Comparison of ENCODE assay signal across 16 mouse cellular contexts in genomic region chr4:111444616-111445160, GRCm38 (mm10). TPM values are rescaled to one million over a fixed set of nuclear protein-coding genes. Genes with fewer than 3 reads are reported as not detected.
DNase-seq lines count a peak whose midpoint lies in the region; ATAC-seq lines count a peak whose summit lies in the region.
"Had no signal": no experiment of that assay in that cellular context is flagged by ENCODE, and none has a peak within 500 bp of the region (broad histone marks: within the 10 kb centered on the region; RNA-seq: fewer than 3 reads in every experiment).

No protein-coding gene starts in this region.

- no peak for DNase-seq in forebrain, embryonic 14.5 days (ENCODE audit: low spot score)
- DNase-seq in ovary, postnatal 36 days (ENCODE audit: low spot score), result no peak
- DNase-seq in adrenal gland, postnatal 4 days (ENCODE audit: low spot score in 2 of 2), result no peak
- DNase-seq in layer of hippocampus, adult 9-11 months, result no peak
- no peak for DNase-seq in kidney, postnatal 36 days
- DNase-seq: cerebellum, adult 2 months; heart, adult 18-20 months; lung, postnatal 4 days; right cerebral cortex, postnatal 4 days; thymus, adult 18-20 months had no signal

- no peak overlapping the region for H3K4me2 ChIP-seq in embryonic facial prominence, embryonic 15.5 days (replicated peaks)
- no peak overlapping the region for H3K4me2 ChIP-seq in forebrain, embryonic 14.5 days (ENCODE audit: low read length)
- H3K4me2 ChIP-seq in hindbrain, embryonic 15.5 days, result no peak overlapping the region
- H3K4me2 ChIP-seq in midbrain, embryonic 15.5 days, result no peak overlapping the region
- H3K4me2 ChIP-seq: heart, embryonic 15.5 days had no signal

- H3K9ac ChIP-seq in embryonic facial prominence, embryonic 15.5 days, result no peak overlapping the region
- H3K9ac ChIP-seq in forebrain, embryonic 14.5 days (ENCODE audit: low read length), result no peak overlapping the region
- no peak overlapping the region for H3K9ac ChIP-seq in hindbrain, embryonic 15.5 days
- no peak overlapping the region for H3K9ac ChIP-seq in midbrain, embryonic 15.5 days
- H3K9ac ChIP-seq: heart, embryonic 15.5 days had no signal

- peaks cover 31% of the 10 kb centered on the region for H3K4me1 ChIP-seq in embryonic facial prominence, embryonic 15.5 days
- H3K4me1 ChIP-seq in forebrain, embryonic 14.5 days (ENCODE audit: control insufficient read depth, insufficient read depth, low read length), result peaks cover 29% of the 10 kb centered on the region
- peaks cover 37% of the 10 kb centered on the region for H3K4me1 ChIP-seq in hindbrain, embryonic 15.5 days (replicated peaks)
- peaks cover 50% of the 10 kb centered on the region for H3K4me1 ChIP-seq in midbrain, embryonic 15.5 days

- no peaks in the 10 kb centered on the region for H3K27me3 ChIP-seq in embryonic facial prominence, embryonic 15.5 days
- peaks cover 4% of the 10 kb centered on the region for H3K27me3 ChIP-seq in forebrain, embryonic 14.5 days (replicated peaks; ENCODE audit: control insufficient read depth, insufficient read depth, low read length)
- H3K27me3 ChIP-seq in hindbrain, embryonic 15.5 days, result no peaks in the 10 kb centered on the region
- no peaks in the 10 kb centered on the region for H3K27me3 ChIP-seq in midbrain, embryonic 15.5 days (replicated peaks)
- H3K27me3 ChIP-seq: heart, embryonic 15.5 days had no signal

- no peak overlapping the region for H3K4me3 ChIP-seq in embryonic facial prominence, embryonic 15.5 days (replicated peaks)
- no peak overlapping the region for H3K4me3 ChIP-seq in forebrain, embryonic 14.5 days (ENCODE audit: low read depth, low read length)
- H3K4me3 ChIP-seq in hindbrain, embryonic 15.5 days, result no peak overlapping the region
- no peak overlapping the region for H3K4me3 ChIP-seq in midbrain, embryonic 15.5 days
- H3K4me3 ChIP-seq: heart, embryonic 15.5 days; layer of hippocampus, adult 2 months had no signal

- whole genome bisulfite sequencing in embryonic facial prominence, embryonic 15.5 days, result 40% methylated on average over 1 of the region's 1 CpGs
- WGBS in forebrain, embryonic 14.5 days, result 0% methylated on average over 1 of the region's 1 CpGs
- 17% methylated on average over 1 of the region's 1 CpGs for WGBS in hindbrain, embryonic 15.5 days
- 4% methylated on average over 1 of the region's 1 CpGs for WGBS in midbrain, embryonic 15.5 days

- peaks cover 28% of the 10 kb centered on the region for H3K36me3 ChIP-seq in embryonic facial prominence, embryonic 15.5 days
- H3K36me3 ChIP-seq in forebrain, embryonic 14.5 days (ENCODE audit: control insufficient read depth, insufficient read depth, low read length), result peaks cover 7% of the 10 kb centered on the region
- H3K36me3 ChIP-seq in hindbrain, embryonic 15.5 days, result peaks cover 12% of the 10 kb centered on the region; the same call in 1 of the 2 replicates
- peaks cover 2% of the 10 kb centered on the region; the same call in 1 of the 2 replicates for H3K36me3 ChIP-seq in midbrain, embryonic 15.5 days (replicated peaks)
- H3K36me3 ChIP-seq: heart, embryonic 15.5 days had no signal

- H3K9me3 ChIP-seq in embryonic facial prominence, embryonic 15.5 days (replicated peaks), result no peaks in the 10 kb centered on the region
- H3K9me3 ChIP-seq in forebrain, embryonic 14.5 days (replicated peaks; ENCODE audit: control insufficient read depth, low read length), result no peaks in the 10 kb centered on the region
- H3K9me3 ChIP-seq in hindbrain, embryonic 15.5 days, result no peaks in the 10 kb centered on the region
- no peaks in the 10 kb centered on the region for H3K9me3 ChIP-seq in midbrain, embryonic 15.5 days
- H3K9me3 ChIP-seq: heart, embryonic 15.5 days had no signal

- peak overlapping the region; percentile 39; the same call in 1 of the 2 replicates for H3K27ac ChIP-seq in embryonic facial prominence, embryonic 15.5 days (replicated peaks)
- H3K27ac ChIP-seq in forebrain, embryonic 14.5 days (ENCODE audit: low read depth, low read length), result peak overlapping the region; percentile 21
- H3K27ac ChIP-seq in hindbrain, embryonic 15.5 days (replicated peaks), result peak overlapping the region; percentile 78
- peak overlapping the region; percentile 76 for H3K27ac ChIP-seq in midbrain, embryonic 15.5 days
- H3K27ac ChIP-seq: heart, embryonic 15.5 days had no signal

- no peak for ATAC-seq in embryonic facial prominence, embryonic 15.5 days (ENCODE audit: insufficient number of reproducible peaks, low FRiP score, low TSS enrichment, low read depth)
- ATAC-seq in forebrain, embryonic 14.5 days, result peak; percentile 57; the same call in 1 of the 2 replicates
- peak; percentile 83 for ATAC-seq in hindbrain, embryonic 15.5 days (ENCODE audit: low FRiP score, low read depth)
- peak; percentile 51 for ATAC-seq in midbrain, embryonic 15.5 days (replicated peaks)

RNA-seq across cellular contexts. Expression of gene Bend5, which starts 29.9 kb away (rescaled TPM):
- 137 and 159 TPM in 2 replicates for polyA plus RNA-seq in embryonic facial prominence, embryonic 15.5 days (2015; fragmentation: Nextera tagmentation; extraction: Ambion mirVana)
- 66.4 and 69.2 TPM in 2 replicates for polyA plus RNA-seq in forebrain, embryonic 14.5 days (2014; fragmentation: Nextera tagmentation; extraction: Ambion mirVana)
- 57.5 and 59.4 TPM in 2 replicates for polyA plus RNA-seq in hindbrain, embryonic 15.5 days (2015; fragmentation: Nextera tagmentation; extraction: Ambion mirVana)
- 77.5 and 78.7 TPM in 2 replicates for polyA plus RNA-seq in midbrain, embryonic 15.5 days (2015; fragmentation: Nextera tagmentation; extraction: Ambion mirVana)
- 10 to 100 TPM; 18.8 to 22.2 TPM for total RNA-seq in adrenal gland, postnatal 4 days (2021)
- polyA plus RNA-seq: C2C12 had no signal

Comparison
In these comparisons a context has a peak if more than half of its experiments do, and no peak if none do; other contexts are left out.
1. H3K27ac ChIP-seq: peak in every context shown above with its lines; median percentile 78 in hindbrain, embryonic 15.5 days; 76 in midbrain, embryonic 15.5 days; 39 in embryonic facial prominence, embryonic 15.5 days; 21 in forebrain, embryonic 14.5 days.